Mouse (Mus musculus) stomach, postnatal 0 days (tissue): Measurements from ENCODE around the gene Epb41. TPM values are rescaled to one million over a fixed set of nuclear protein-coding genes. Genes with fewer than 3 reads are reported as not detected.

ENCODE experiments used
- ATAC-seq: fragments of 200-750 bp; cut with Nextera tagmentation; 2 replicates; pipeline ENCODE4 v1.8.0; 2017; ENCODE audit not compliant: low FRiP score, low TSS enrichment
- DNase-seq: peaks from one replicate; pipeline ENCODE4 v3.0.0-alpha.2; 2016; ENCODE audit warnings: low spot score
- H3K27ac ChIP-seq: fragments of 300-500 bp; sonication (generic); replicated peaks from 2 replicates; pipeline ENCODE4 v1.5.1; 2014; ENCODE audit warnings: mild to moderate bottlenecking, control low read depth
- H3K27me3 ChIP-seq: fragments of 300-500 bp; sonication (generic); 2 replicates; pipeline ENCODE4 v1.6.1; 2014; ENCODE audit warnings: low read length; ENCODE audit not compliant: control insufficient read depth, insufficient read depth
- H3K36me3 ChIP-seq: fragments of 300-500 bp; sonication (generic); 2 replicates; pipeline ENCODE4 v1.6.1; 2014; ENCODE audit warnings: low read length, mixed read lengths; ENCODE audit not compliant: control insufficient read depth, insufficient read depth
- H3K4me1 ChIP-seq: fragments of 300-500 bp; sonication (generic); replicated peaks from 2 replicates; pipeline ENCODE4 v1.6.1; 2014; ENCODE audit warnings: antibody characterized with exemption; ENCODE audit not compliant: control insufficient read depth, insufficient read depth
- H3K4me2 ChIP-seq: fragments of 300-500 bp; sonication (generic); replicated peaks from 2 replicates; pipeline ENCODE4 v1.6.1; 2014; ENCODE audit warnings: low read depth, mild to moderate bottlenecking, control low read depth, moderate library complexity
- H3K4me3 ChIP-seq: fragments of 300-500 bp; sonication (generic); 2 replicates; pipeline ENCODE4 v1.5.1; 2014; ENCODE audit warnings: low read depth, low read length, control low read depth
- H3K9ac ChIP-seq: fragments of 300-500 bp; sonication (generic); 2 replicates; pipeline ENCODE4 v1.6.1; 2014; ENCODE audit warnings: mild to moderate bottlenecking, low read length, control low read depth, mixed read lengths
- H3K9me3 ChIP-seq: fragments of 300-500 bp; sonication (generic); 2 replicates; pipeline ENCODE4 v1.6.1; 2016; ENCODE audit warnings: low read length; ENCODE audit not compliant: control insufficient read depth
- CTCF ChIP-seq: IDR thresholded peaks from 2 replicates; pipeline ENCODE4 v1.5.1; 2016; ENCODE audit warnings: antibody characterized with exemption, low read depth, mild to moderate bottlenecking, moderate library complexity
- EP300 ChIP-seq: optimal IDR thresholded peaks from 2 replicates; pipeline ENCODE3; 2016; ENCODE audit warnings: antibody characterized with exemption
- WGBS: fragments of 180-500 bp; shearing (Covaris S2); extraction: QIAGEN DNeasy Blood & Tissue Kit; methylation state at CpG from one replicate; pipeline ENCODE4 v1.1.7; 2014; 5-methylcytosine and 5-hydroxymethylcytosine counted together
- polyA plus RNA-seq: library from polyadenylated mRNA; unstranded; fragments of >200 nt; fragmentation: Nextera tagmentation; extraction: Ambion mirVana; gene quantifications from 2 replicates; pipeline ENCODE4 v1.2.1, GENCODE M21; 2015

The Epb41 gene
- polyA plus RNA-seq, 1 experiment from 2014 or later: 24.3 TPM

DNA sequence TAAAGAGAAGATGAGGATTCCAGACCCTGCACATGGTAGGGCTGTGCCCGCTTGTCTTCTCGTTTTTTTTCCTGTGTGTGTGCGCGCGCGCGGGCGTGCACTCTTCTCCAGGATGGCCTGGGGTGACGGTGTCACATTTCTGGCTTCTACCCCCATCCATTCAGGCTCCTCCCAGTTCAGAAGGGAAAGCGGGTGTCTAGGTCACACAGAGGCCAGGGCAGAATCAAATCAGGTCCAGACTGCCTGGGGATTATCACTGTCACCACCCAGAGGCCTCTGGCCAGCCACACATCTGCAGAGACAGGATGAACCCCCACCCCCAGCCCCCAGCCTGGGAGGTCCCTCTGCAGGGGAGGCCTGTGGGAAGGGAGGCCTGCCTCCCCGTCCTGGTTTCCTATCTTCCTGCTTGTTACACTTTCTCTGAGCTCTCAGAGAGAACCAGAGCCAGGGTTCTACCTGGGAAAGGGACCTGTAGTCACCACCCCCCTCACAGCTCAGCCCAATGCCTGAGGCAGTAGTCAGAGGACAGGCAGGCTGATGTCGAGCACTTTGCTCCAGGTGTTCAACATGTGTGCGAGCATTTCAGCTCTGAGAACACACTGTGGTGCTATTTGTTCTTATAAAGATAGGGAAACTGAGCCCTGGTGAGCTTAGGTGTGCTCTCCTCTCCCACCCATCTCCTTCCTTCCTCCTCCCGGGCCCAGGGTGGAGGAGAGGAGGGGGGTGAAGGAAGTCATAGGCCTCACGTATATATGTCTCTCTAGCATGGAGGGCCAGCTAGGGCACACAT lies 156.2 kb downstream of the Epb41 start:
- 29% methylated on average over 15 of the region's 15 CpGs for WGBS
- no peak overlapping the region for H3K27ac ChIP-seq
- peak; percentile 23; the same call in 1 of the 2 replicates for ATAC-seq
- H3K27me3 ChIP-seq: peaks cover 5% of the 10 kb centered on the region; the same call in 1 of the 2 replicates
- H3K4me1 ChIP-seq: 0 out of 2 replicates have a peak, but pooled peaks cover 5% of the 10 kb centered on the region
- TF ChIP-seq EP300 (no peak), CTCF (no peak)
- H3K9me3 ChIP-seq: no peaks in the 10 kb centered on the region
- H3K36me3 ChIP-seq: no peaks in the 10 kb centered on the region
- no peak for DNase-seq
- H3K9ac ChIP-seq: no peak overlapping the region
- no peak overlapping the region for H3K4me2 ChIP-seq
- H3K4me3 ChIP-seq: no peak overlapping the region

DNA sequence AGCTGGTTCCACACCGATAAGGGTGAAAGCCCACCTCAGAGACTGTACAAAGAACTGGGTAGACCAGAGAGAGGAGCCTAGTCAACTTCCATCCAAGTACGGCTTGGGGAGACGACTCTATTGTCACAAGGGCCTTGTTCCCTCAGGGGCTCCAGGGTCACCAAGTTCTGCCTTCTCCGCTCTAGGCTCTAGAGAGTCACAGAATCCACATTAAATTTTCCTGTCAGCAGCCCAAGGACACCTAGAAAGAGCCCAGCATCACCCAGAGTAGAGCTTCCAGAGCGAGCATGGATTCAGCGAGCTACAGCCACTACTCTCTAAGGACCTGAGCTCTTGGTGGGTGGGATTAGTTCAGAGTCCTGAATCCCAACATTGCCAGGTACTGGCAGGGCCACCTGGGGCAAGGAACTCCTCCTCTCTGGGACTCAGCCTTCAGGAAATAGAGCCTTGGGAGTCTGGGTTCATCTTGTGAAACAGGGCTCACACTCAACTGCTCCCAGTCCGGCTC lies 157.0 kb downstream of the Epb41 start:
- no peak for ATAC-seq
- no peaks in the 10 kb centered on the region for H3K9me3 ChIP-seq
- H3K9ac ChIP-seq: no peak overlapping the region
- no peak overlapping the region for H3K4me3 ChIP-seq
- H3K27ac ChIP-seq: no peak overlapping the region
- H3K4me1 ChIP-seq: 0 out of 2 replicates have a peak, but pooled peaks cover 5% of the 10 kb centered on the region
- 84% methylated on average over 7 of the region's 7 CpGs for WGBS
- H3K4me2 ChIP-seq: no peak overlapping the region
- H3K36me3 ChIP-seq: no peaks in the 10 kb centered on the region
- TF ChIP-seq CTCF (no peak), EP300 (no peak)
- DNase-seq: no peak
- peaks cover 5% of the 10 kb centered on the region; the same call in 1 of the 2 replicates for H3K27me3 ChIP-seq

DNA sequence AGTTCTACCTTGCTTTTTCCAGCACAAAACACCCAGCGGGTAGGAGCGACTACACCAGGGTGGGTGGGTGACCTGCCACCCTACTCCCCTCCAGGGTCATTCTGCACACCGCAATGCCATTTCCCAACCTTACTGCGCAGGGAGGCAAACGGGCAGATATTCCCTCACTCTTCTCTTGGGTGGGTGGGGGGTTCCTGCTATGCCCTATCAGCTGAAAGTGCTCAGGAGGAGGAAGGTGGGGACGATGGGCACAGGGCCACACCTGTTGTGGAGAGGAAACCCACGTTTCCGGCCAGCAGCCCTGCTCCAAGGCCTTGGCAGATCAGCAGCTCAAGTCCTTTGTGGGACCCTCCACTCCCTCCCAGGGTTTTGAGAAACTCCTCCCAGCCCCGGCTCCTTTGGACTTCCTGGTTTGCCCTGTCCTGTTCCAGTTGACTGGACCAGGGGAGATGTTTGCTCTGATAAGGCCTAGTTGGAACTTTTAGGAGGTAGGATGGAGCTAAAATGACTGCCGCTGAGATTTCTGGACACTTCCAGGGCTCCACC lies 158.0 kb downstream of the Epb41 start:
- no peak for TF ChIP-seq EP300
- no peak for TF ChIP-seq CTCF
- no peak overlapping the region for H3K4me3 ChIP-seq
- DNase-seq (no peak), ATAC-seq (no peak)
- no peak overlapping the region for H3K9ac ChIP-seq
- no peaks in the 10 kb centered on the region for H3K36me3 ChIP-seq
- 68% methylated on average over 10 of the region's 10 CpGs for WGBS
- no peaks in the 10 kb centered on the region for H3K9me3 ChIP-seq
- H3K27ac ChIP-seq: no peak overlapping the region
- peaks cover 5% of the 10 kb centered on the region; the same call in 1 of the 2 replicates for H3K27me3 ChIP-seq
- no peak overlapping the region for H3K4me2 ChIP-seq
- 0 out of 2 replicates have a peak, but pooled peaks cover 2% of the 10 kb centered on the region for H3K4me1 ChIP-seq

DNA sequence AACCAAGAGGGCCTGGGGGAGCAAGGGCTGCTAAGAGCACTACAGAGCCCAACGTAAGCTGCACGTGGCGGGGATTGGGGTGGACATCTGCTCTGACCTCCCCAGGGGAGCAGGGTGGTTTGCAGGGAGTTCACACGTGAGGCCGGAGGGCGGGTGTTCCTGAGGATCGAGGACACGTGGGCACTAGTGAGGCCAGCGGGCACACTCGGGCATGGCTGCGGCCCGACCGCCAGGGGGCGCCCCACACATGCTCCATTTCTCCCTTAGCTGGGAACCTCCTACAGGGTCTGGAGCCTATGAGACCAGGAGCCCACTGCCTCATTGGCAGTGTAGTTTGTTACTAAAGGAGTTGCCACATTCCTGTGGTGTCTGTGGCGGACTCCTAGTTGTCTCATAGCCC lies 158.7 kb downstream of the Epb41 start:
- no peak overlapping the region for H3K4me3 ChIP-seq
- peak; percentile 87 for DNase-seq
- no peaks in the 10 kb centered on the region for H3K36me3 ChIP-seq
- H3K27me3 ChIP-seq: peaks cover 5% of the 10 kb centered on the region; the same call in 1 of the 2 replicates
- 0 out of 2 replicates have a peak, but pooled peaks cover 2% of the 10 kb centered on the region for H3K4me1 ChIP-seq
- H3K27ac ChIP-seq: no peak overlapping the region
- WGBS: 14% methylated on average over 15 of the region's 15 CpGs
- ATAC-seq: peak; percentile 32
- H3K4me2 ChIP-seq: no peak overlapping the region
- no peaks in the 10 kb centered on the region for H3K9me3 ChIP-seq
- no peak overlapping the region for H3K9ac ChIP-seq
- TF ChIP-seq EP300 (no peak), CTCF (peak; percentile 94)

DNA sequence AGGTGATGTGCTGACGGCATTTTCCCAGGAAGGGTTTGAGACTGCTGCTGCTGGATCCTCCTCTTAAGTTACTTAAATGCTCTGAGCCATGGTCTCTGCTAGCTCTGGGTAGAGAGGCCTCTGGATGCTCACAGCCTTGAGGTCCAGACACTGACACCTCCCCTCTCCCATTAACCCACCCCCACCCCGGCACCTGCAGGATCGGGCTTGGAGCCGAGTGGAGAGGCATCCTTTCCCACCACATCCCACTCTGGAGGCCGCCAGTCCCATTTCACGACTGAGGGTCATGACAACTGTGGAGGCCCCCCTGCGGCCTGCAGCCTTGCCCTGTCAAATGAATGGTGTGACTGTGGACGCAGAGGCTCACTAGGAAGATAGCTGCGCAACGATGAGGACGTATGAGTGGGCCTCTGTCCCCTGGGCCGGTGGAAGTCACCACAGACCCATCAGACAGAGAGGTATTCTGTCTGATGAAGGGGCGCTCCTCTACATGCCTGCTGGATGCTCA lies 159.2 kb downstream of the Epb41 start:
- no peaks in the 10 kb centered on the region for H3K36me3 ChIP-seq
- TF ChIP-seq EP300: no peak
- TF ChIP-seq CTCF: no peak
- ATAC-seq: no peak
- H3K9me3 ChIP-seq: no peaks in the 10 kb centered on the region
- no peak overlapping the region for H3K4me3 ChIP-seq
- no peak for DNase-seq
- 46% methylated on average over 13 of the region's 13 CpGs for WGBS
- no peak overlapping the region for H3K4me2 ChIP-seq
- H3K27ac ChIP-seq: no peak overlapping the region
- H3K27me3 ChIP-seq: peaks cover 5% of the 10 kb centered on the region; the same call in 1 of the 2 replicates
- no peak overlapping the region for H3K9ac ChIP-seq
- H3K4me1 ChIP-seq: 0 out of 2 replicates have a peak, but pooled peaks cover under 1% of the 10 kb centered on the region
